Mouse (Mus musculus): Measurements from ENCODE around the gene Olfr1226.
"Not testable (repeated sequence)": the region's sequence is repeated elsewhere in the genome, so short reads cannot be mapped to it uniquely, and the experiment has no call there.

Gene Olfr1226

GRCm38 (mm10) chr2:89199948-89200347, at the start of gene Olfr1226:
Olfr1226 (minus strand) TSS chr2:89200048.
- no peak for DNase-seq (ENCODE audit: low spot score in 2 of 2)

DNA sequence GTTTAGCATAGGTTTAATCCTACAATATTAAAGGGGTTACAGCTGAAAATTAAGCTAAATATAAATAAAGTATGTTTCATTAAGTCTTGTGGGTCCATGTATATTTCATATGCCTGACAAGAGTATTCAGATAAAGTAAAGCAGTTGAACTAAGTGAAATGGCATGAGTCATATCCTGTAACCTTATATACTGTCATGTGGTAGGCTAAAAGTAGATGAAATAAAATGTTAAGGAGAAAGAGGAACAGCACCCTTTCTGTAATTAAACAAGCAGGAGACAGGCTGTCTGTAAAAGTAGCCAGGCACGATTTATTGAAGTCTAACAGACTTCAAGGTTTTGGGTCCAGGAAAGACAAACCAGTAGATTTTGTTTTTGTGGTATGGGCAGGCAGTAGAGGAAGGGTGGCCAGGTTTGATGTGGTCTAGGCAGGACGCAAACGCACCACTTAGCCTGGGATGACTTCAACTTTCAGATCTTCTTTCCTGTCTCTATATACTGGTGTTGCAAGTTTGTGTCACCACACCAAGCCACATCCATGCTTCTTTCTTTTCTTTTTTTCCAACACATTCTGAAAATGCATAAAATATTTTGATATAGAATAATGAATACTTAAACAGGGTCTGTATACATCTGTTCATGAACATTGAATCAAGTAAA, 3.4 kb downstream of the Olfr1226 start:
- DNase-seq (ENCODE audit: low spot score in 2 of 2), result no peak

- DNase-seq (ENCODE audit: low spot score in 2 of 2), result no peak
These were observed 25.3 kb downstream of the Olfr1226 start, which contains the start of gene Olfr1225 for GRCm38 (mm10) chr2:89174569-89174968. Olfr1225 (minus strand) TSS chr2:89174669.

DNA sequence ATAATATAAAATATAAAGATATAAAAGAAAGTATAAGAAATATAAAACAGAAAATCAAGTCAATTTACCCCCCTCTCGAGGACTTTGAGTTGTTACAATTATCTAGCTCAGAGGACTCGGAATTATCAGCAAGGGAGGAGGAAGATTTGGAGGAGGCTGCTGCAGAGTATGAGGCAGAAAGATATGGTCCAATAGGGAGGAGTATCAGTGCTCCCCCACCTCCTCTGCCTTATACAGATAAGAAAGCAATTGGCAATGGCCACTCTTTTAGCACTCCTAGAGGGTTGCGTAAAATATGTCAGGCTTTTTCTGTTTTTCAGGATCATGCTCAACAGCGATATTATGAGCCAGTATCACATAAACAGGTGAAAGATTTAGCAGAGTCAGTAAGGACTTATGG, 35.1 kb downstream of the Olfr1226 start:
- DNase-seq (ENCODE audit: low spot score in 2 of 2), result not testable (repeated sequence)

DNA sequence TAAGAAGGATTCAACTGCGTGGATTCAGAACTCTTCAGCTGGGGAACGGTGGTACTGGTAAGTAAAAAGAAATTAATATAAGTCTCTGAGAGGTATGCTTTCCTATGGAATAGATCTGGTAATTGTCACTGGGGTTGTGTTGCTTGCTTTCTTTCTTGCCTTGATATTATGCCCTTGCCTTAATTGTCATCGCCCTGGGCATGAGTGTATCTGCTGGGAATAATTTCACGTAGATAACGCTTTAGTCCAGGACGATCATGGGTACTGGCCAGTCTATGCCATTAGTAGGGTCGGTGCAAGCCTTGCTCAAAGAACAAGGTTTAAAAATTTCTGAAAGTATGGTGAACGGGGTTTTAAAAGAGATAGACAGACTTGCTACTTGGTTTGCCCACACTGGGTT, 35.9 kb downstream of the Olfr1226 start, which contains the start of gene Olfr1224-ps1:
Gene Olfr1224-ps1 (minus strand): TSS at position 101 of the 400 bp plus-strand sequence.
- not testable (repeated sequence) for DNase-seq (ENCODE audit: low spot score in 2 of 2)

DNA sequence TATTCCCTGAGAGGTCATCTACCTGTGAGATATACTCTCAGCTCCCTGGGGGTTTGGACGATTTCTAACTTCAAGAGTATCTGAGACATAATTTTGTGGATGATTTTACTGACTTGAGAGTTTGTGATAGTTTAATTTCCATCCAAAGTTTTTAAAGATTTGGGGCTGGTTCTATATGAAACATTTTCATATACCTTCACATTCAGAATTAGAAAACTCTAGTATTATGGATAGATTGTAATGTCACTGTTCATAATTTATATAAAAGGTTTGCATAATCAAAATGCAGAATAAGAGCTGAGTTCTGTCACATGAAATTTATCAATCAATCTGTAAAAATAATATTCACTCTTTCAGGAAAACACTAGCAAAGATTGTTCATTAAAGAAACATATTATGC, 48.4 kb downstream of the Olfr1226 start, which contains the start of gene Olfr1223:
Gene Olfr1223 (minus strand): TSS at position 101 of the 400 bp plus-strand sequence.
- no peak for DNase-seq (ENCODE audit: low spot score in 2 of 2)

All from natural killer cell, adult 2 months (primary cell).